Mouse (Mus musculus): ENCODE results near the gene Stab1.

The Stab1 gene

DNA sequence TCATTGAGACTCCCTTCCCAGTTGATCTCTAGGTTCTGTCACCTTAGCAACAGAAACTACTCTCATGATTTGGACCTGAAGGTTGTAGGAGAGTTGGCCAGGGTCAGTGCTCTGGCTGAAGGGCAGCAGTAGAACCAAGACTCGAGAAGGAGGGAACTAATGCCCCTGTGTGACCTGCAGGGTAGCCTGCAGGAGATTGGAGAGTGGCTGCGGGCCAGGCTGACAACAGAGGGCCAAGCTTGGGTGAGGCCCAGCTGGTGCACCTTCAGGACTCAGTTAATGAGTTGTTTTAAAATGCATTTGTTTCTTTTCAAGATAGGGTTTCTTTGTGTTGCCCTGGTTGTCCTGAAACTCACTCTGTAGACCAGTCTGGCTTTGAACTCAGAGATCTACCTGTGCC, 3.4 kb downstream of the Stab1 start:
- DNase-seq (ENCODE audit: low spot score), result no peak

DNA sequence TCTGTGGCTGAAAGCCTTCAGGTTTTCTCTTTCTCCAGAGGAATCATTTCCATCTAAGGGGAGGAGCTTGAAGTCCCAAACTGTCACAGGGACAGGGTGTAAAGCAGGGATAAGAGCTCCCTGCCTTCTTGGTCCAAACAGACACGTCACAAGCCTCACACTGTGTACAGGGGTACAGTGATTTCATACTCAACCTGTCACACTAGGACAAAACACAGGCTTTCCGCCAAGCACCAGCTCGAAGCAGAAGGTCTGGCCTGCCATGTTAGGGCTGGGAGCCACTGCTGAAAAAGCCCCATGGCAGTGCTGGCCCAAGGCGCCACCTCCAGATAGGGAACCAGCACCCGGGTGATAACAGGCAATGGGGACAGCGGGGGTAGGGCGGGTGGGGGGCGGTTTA, 4.4 kb downstream of the Stab1 start:
- DNase-seq (ENCODE audit: low spot score), result no peak

DNA sequence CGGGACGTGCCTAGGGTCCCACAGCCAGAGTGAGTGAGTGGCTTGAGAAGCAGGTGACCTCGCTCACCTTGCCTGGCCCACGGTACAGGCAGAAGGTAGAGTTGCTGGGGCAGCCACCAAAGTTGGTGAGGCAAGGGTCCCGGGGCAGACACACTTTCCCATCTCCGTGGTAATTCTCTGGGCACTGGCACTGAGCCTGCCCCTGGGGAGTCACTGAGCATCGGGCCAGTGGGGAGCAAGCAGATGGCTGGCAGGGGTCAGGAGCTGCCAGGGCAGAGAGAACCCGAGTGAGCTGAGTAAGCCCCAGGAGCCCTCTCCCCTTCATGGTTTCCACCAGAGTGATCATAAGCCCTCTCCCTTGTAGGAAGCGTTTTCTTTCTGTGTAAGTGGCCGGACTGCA, 6.8 kb downstream of the Stab1 start:
- no peak for DNase-seq (ENCODE audit: low spot score)

GRCm38 (mm10) chr14:31161191-31161590, 7.2 kb downstream of the Stab1 start:
- no peak for DNase-seq (ENCODE audit: low spot score)

- DNase-seq (ENCODE audit: low spot score), result no peak
Observed at GRCm38 (mm10) chr14:31160196-31161150, 8.0 kb downstream of the Stab1 start.

- DNase-seq (ENCODE audit: low spot score), result no peak
Observed at GRCm38 (mm10) chr14:31145694-31146093, 22.7 kb downstream of the Stab1 start.

GRCm38 (mm10) chr14:31141011-31141410, 27.4 kb downstream of the Stab1 start:
- no peak for DNase-seq (ENCODE audit: low spot score)

DNA sequence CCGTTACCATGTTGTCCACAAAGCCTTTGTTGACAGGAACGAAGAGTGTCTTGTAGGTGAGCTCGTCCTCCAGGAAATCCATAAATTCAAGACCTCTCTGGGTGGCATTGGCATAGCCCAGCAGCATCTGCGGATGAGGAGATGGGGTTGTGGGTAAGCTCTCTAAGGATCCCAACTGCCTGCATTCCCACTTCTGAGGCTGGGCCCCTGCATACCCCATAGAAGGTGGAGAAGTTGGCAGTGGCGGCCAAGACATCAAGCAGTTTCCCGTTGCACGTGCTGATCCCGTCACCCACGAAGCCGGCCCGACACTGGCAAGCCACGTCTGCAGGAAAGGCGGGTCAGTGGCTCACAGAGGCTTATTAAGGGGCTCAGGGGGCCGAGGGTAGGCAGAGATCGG, 28.3 kb downstream of the Stab1 start:
- DNase-seq (ENCODE audit: low spot score), result no peak

DNA sequence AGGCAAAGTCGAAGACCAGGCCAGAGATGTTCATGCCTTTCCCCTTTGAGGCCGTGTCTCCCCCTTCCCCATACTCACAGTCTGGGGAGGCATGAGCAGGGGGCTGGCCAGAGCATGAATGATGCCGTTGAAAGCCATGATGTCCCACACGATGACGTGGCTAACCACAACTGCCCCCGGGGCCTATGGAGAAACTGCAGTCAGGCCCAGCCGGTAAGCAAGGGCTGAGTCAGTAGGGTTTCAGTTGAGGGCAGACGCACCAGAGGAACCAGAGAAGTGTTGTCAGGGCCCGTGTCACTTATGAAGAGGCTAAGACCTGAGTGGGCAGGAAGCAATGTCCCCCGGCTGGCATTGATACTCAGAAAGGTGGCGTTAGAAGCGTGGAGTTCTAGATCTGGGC, 28.8 kb downstream of the Stab1 start:
- no peak for DNase-seq (ENCODE audit: low spot score)

- DNase-seq (ENCODE audit: low spot score), result no peak
Observed at GRCm38 (mm10) chr14:31138897-31139429, 29.5 kb downstream of the Stab1 start.

- no peak for DNase-seq (ENCODE audit: low spot score)
Observed at GRCm38 (mm10) chr14:31138219-31138896, 30.1 kb downstream of the Stab1 start.

- no peak for DNase-seq (ENCODE audit: low spot score)
Observed at GRCm38 (mm10) chr14:31137791-31138190, 30.6 kb downstream of the Stab1 start.

DNA sequence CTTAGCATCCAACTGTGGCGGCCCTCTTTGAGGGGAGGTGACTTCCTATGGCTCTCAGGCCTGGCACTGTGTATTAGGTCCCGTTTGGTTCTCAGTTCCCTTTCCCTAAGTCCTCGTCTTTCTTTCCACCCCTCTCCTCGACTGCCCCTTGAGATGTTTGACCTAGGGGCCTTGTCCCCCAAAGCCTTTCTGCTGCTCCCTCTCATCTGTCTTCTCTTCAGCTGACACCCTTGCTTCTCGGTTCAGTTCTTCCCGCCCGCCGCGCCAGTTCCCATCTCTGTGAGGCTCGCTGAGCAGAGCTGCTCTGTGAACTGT, 31.2 kb downstream of the Stab1 start:
- no peak for DNase-seq (ENCODE audit: low spot score)

GRCm38 (mm10) chr14:31136411-31137280, 31.8 kb downstream of the Stab1 start:
- DNase-seq (ENCODE audit: low spot score), result no peak

DNA sequence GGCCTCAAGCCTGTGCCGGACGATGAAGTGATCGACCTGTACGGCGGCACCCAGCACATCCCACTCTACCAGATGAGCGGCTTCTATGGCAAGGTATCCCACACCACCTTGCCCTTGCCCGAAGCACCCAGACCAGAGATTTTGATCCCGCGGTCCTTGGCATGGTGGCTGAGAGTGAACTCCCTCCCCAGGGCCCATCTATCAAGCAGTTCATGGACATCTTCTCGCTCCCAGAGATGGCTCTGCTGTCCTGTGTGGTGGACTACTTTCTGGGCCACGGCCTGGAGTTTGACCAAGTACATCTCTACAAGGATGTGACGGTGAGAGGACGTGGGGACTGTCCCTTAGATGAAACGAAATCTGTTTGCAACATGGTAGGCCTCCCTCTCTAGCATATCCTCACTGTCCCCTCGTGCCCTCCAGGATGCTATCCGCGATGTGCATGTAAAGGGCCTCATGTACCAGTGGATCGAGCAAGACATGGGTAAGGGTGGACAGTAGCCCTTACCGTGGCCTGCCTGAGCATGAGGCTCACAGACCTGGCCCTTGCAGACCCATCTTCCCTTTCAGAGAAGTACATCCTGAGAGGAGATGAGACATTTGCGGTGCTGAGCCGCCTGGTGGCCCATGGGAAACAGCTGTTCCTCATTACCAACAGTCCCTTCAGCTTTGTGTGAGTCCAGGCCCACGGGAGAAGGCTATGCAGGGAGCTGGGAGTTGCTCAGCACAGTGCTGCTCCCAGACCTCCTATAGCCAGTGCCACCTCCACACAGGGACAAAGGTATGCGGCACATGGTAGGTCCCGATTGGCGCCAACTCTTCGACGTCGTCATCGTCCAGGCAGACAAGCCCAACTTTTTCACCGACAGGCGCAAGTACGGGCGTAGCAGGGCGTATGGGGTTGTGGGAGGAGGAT, 32.7 kb downstream of the Stab1 start:
- no peak for DNase-seq (ENCODE audit: low spot score)

DNA sequence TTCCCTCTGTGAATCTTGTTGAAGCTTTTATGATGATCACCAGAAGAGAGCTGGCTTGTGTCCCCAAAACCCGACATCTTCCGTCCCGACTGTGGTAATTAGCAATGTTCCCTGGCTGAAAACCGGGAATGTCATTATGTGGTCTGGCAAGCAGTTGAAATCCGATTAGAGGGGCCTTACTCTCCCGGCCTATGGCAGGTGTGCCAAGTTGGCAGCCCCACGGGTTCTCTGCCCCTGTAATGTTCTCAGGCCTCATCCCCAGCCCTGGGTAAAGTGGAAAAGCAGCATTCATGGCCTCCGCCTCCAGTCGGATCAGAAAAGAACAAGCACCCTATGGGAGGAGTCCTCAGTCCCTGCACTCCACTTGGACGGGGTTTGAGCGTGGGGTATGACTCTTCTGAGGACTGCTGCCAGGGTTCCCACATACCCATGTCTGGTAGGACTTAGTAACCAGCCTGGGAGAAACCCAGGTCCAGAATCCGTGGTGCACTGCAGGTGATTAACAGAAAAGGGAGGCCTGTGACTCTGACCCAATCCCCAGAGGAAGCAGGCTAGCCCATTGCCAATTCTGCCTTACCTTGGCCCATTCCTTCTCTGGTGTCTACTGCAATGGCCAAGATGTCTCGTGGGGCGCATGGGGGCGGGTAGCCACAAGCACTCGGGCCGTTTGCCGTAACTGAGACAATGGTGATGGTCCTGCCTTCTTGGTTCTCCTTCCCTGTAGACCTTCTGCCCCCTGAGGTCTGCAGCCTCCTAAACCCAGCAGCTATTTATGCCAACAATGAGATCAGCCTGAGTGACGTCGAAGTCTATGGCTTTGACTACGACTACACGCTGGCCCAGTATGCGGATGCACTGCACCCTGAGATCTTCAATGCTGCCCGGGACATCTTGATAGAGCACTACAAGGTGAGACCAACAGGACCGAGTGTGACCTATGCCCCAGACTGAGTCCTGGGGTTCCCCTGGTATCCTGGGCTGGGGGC, 34.1 kb downstream of the Stab1 start:
- no peak for DNase-seq (ENCODE audit: low spot score)

- DNase-seq (ENCODE audit: low spot score), result no peak
Observed at GRCm38 (mm10) chr14:31133023-31133665, 35.3 kb downstream of the Stab1 start.

- no peak for DNase-seq (ENCODE audit: low spot score)
Observed at GRCm38 (mm10) chr14:31132491-31132975, 35.9 kb downstream of the Stab1 start.

DNA sequence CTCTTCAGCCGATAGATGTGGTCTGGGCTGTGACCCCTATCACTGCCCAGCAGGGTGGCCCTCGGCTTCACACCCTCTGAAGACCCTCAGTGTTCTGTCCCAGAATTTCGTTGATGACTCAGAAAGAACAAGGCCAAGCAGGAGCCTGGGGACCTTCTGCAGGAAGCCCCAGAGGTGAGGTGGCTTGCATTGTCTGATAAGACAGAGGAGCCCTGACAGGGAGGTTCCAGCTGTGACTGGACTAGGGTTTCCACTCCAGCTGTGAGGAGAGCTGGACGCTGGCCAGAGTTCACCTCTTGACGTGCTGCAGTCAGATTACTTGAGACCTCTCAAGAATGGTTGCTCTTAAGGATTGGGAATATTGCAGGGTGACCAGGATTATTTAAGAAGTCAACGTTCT, 36.4 kb downstream of the Stab1 start:
- DNase-seq (ENCODE audit: low spot score), result no peak

Data from urinary bladder, postnatal 25 days (tissue).